Mouse (Mus musculus) leukemia stem cell, adult 10-12 weeks (primary cell): ENCODE measurements around the gene Abca5. TPM values are rescaled to one million over a fixed set of nuclear protein-coding genes. Genes with fewer than 3 reads are reported as not detected.

Experiments used
- polyA plus RNA-seq: library from polyadenylated mRNA; stranded (reverse); fragments of >175 nt; gene quantifications from 2 replicates; pipeline ENCODE4 v1.2.3, GENCODE M21; 2012; ENCODE audit warnings: low replicate concordance

Abca5 gene
- not detected in 2 replicates for polyA plus RNA-seq

DNA sequence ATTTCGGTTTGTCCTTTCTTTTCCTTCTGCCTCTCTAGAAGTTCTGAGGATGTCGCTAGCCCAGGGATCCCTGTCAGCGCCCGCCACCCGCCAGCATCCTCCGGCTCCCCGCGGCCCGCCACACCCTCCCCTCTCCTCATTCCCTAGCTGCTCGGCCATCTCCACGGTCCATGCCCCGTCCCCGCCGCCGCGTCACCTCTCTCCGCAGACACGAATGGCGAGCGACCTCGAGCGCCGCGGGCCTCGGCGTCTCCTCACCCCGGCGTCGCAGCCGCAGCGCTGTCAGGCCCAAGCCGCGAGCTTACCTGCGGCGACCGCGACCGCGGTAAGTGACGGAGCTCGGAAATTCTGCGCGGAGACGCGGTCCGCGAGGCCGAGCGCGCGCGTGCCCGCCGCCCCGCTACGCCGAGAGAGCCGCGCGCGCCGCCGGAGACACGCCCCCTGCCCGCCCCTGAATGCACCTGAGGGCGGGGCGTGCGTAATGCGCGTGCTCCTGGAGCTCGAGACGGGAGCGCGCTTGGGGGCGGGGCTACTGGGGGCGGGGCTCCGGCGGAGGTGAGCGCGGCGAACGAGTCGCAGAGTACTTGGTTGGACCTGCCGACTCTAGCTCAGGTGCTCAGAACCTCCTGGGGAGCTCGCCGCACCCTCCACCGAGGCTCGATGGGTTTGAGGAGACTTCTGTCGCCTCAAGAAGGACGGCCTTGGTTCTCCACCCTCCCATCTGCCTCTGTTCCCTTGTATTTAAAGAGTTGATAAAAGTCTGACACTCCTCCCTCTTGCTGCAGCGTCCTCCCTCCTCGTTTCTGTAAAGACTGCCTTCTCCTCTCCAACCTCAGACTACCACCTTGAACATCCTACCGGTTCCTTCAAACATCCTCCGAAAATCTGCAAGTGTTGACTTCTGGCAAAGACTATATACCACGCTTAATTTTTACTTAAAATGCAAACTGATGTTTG is at the start of gene Abca5:
Gene Abca5, minus strand, starts transcription at position 428 of the 957 bp plus-strand sequence.

DNA sequence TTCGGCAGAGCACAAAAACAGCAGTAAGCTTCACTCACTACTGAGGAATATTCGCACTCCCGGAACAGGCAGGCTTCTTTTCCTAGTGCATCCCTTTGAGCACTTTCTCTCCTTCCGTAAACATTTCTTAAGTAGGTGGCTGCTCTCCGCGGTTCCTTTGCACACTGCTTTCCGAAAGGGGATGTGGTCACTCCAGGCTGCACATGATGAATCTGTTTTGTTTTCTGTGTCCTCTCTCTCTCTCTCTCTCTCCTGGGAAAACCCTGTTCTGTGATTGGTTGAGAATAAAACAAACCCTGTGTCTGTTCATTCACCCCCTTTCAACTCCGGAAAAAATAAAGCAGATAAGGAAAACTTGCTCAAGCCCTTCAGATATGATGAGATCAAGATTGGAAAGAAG is 86.0 kb downstream of the Abca5 start, which contains the start of gene Abca6:
Gene Abca6, minus strand, starts transcription at position 243 of the 400 bp plus-strand sequence.

Other genes starting within 250 kb of the Abca5 start
- gene Abca8a, start 241.7 kb downstream of the Abca5 start, polyA plus RNA-seq = not detected in 2 replicates
- gene Abca9, start 169.5 kb downstream of the Abca5 start, polyA plus RNA-seq = not detected in 2 replicates
- not detected in 2 replicates for gene Abca6, start 85.9 kb downstream of the Abca5 start, polyA plus RNA-seq
- 0.09 and 0.36 TPM in 2 replicates for gene Map2k6, start 61.4 kb upstream of the Abca5 start, polyA plus RNA-seq